Mouse (Mus musculus): ENCODE results near the gene Cldn11.
"Not testable (repeated sequence)": the region's sequence is repeated elsewhere in the genome, so short reads cannot be mapped to it uniquely, and the experiment has no call there.

Cldn11 gene

DNA sequence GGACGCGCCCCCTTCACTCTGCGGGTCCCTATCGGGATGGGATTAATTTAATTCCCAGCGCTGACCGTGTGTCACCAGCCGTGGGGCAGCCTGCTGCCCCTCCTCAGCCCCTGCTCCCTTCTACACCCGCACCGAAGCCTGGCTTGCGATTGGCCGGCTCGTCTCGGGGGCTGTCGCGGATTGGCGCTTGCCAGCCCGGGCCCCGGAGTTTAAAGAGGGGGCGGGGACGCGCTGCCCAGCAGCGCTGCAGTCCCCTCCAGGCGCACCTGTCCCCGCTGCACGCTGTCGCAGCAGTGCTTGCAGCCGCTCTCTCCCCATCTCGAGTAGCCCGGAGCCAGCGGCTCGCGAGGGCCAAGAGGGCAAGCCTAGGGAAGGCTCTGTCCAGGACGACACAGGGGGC is at the start of gene Cldn11:
Gene Cldn11, plus strand, starts transcription at position 215 of the 400 bp plus-strand sequence.
- DNase-seq (ENCODE audit: low read depth, low spot score): no peak

DNA sequence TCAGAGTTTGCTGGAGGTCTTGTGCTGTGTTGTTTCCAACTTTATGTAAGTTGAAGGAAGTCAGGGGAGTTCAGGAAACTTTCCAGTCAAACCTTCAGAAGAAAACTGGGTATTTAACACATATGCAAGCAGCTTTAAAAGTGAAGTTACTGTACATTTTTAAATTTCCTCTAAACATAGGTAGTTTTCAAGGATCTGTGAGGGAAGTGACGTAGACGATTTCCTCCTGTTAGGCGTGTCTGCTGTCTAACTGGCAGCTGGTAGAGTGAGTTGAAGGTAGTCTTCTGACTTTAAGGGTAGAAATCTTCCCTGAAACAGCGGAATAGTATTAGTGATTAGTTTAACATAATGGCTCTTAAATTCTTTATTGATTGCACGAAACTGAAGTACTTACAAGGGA is 49.7 kb upstream of the Cldn11 start:
- DNase-seq (ENCODE audit: low read depth, low spot score): no peak

DNA sequence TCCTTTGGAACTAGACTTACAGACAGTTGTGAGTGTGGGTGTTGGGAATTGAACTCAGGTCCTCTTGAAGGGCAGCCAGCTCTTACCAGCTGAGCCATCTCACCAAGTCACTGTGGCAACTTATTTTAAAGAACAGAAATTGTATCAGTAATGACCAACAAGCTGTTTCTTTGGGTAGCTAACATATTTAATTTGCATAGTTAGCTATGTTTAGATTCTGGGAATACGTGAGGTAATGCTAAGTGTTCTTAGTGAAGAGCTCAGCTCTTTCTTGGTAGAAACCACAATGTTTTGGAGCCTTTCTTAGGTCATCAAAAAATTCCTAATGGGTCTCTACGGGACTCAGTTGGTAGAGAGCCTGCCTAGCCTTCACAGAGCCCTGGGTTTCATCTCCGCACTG is 48.9 kb upstream of the Cldn11 start:
- DNase-seq (ENCODE audit: low read depth, low spot score): no peak

DNA sequence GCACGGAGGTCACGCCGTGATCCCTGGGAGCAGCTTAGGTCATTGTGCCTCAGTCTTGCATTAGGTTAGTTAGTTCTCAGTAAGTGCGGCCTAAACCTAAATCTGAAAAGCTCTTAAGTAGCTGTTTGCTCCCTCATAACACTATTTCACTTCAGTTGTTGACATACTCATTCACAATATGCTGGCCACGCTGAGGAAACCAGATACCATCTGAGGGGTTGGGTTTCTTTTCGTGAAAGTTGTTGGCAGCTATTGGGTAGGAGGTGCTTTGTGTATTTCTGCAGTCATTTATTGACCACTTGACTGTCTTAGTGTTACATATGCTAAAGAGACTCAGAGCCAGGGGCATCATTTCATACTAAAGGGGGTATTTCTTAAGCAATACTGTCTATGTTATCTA is 44.8 kb upstream of the Cldn11 start:
- DNase-seq (ENCODE audit: low read depth, low spot score): no peak

DNA sequence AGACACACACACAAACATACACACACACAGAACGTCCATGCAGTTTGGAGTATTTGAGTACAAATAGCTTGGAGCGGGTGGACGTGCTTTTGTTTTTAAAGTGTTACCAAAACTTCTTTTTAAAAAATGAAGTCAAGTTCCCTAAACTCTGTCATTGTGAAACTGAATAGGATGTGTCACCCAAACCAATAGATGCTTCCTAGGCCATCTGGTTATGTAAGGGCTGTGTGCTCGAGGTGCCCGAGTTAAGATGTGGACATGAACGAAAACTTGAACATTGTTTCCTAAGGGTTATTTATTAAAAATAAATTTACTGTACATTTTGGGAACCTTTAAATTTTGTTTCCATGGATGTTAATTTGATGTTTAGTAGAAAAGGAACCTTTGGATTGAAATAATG is 43.1 kb upstream of the Cldn11 start:
- no peak for DNase-seq (ENCODE audit: low read depth, low spot score)

DNA sequence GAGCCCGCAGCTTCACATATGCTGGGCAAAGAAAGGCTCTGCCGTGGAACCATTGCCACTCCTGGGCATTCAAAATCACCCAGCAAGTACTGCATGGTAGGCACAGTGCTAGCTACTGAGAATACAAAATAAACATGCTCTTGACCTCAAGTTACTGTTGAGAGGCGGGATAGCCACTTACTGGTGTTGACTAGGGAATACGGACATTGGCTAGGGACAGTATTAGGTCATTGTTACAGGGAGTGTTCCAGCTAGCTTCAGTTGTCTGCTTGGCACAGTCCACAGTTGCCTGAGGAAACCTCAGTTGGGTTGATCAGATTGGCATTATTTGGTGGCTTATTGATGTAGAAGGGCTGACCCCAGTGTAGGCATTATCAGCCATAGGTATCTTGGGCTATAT is 42.0 kb upstream of the Cldn11 start:
- no peak for DNase-seq (ENCODE audit: low read depth, low spot score)

DNA sequence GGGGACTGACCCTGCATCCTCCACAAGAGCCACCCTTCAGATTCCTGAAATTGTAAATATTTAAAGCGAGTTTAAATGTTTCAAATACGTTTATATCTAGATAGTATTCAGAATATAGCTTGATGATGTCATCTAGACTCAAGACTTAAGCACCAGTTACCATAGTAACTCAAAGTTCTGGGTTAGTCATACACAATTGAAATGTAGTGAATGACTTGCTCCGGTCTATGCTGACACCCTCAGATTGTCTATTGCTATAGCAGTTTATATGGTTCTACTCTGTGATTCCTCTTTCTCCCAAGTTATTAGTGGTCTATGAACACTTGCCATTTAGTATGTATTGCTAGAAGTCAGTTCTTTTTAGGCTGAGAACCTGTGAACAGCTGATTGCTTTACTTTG is 40.6 kb upstream of the Cldn11 start:
- DNase-seq (ENCODE audit: low read depth, low spot score): peak; percentile 61

DNA sequence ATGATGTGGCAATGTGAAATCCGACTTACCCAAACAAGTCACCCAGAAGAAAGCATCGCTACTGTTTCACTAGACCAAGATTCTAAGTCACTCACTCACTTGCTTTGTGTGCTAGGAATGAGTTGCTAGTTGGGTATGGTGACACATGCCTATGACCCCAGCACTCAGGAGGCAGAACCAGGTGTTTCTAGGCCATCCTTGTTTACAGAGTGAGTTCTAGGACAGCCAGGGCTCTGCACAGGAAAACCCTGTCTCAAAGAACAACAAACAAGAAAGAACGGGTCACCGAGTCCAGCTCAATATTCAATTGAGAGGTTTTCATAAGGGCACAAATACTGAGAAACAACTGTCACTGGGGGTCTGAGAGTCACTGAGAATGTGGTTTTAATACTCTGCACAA is 26.6 kb upstream of the Cldn11 start:
- DNase-seq (ENCODE audit: low read depth, low spot score): no peak

DNA sequence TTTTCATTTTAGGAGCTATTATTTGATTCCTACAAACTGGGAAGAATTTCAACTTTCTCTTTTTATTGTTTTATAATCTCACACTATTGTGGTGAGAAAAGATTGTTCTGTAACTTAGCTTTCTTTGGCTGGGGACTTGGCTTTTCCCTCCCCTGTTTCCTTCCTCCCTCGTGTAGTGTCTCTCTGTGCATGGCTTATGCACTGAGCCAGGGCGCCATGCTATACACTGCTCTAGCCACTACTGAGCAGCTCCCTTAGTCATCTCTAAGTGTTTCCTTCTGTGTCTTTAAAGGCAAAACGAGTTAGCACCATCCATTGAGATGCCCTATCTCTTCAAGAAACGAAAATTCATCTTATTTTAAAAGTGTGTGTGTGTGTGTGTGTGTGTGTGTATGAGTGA is 23.4 kb upstream of the Cldn11 start:
- no peak for DNase-seq (ENCODE audit: low read depth, low spot score)

DNA sequence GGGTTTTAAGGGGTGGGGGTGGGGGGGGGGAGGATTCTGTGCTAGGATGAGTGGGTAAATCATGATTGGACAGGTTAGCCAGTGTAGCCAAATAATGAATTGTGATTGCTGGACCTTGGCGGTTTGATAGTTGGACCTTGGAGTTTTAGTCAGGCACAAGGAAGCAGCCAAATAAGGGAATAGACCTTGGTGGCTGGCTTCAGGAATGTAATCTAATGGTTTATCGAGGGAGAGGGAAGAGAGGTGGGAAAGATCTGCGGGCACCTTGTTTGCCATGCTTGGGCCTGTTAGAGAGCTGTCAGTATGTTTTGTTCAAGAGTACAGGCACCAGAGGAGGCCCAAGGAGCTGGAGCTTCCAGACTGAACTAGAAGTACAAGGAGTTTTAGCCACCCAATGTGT is 22.9 kb upstream of the Cldn11 start:
- DNase-seq (ENCODE audit: low read depth, low spot score): no peak

DNA sequence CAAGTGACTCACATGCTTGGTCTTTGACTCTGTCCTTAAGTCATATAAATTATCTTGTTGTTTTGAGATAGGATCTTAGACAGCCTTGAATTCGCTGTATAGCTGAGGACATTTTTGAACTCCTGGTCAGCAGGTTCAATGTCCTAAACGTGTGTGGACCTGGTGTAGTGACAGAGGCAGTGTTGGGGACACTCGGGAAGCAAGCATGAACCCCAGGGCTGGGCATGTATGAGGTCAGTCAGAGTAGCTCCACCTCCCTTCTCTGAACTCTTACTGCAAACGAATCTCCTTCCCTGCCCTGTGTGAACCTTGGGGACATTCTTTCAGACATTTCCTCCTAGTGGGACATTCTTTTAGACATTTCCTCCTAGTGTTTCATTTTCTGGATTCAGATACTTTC is 20.0 kb upstream of the Cldn11 start:
- no peak for DNase-seq (ENCODE audit: low read depth, low spot score)

DNA sequence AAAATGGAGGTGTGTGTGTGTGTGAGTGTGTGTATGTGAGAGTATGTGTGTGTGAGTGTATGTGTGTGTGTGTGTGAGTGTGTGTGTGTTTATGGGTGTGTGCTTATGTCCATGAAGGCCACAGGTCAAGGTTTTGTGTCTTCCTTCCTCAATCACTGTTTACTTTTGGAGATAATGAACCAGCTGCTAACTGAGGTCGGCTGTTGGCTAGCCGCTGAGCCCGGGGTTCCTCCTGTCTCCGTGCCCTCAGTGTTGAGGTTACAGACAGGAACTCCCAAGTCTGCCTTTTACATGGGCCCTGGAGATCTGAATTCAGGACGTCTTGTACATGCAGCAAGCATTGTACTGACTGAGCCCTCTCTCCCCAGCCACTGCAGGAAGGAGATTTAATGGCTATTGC is 16.1 kb upstream of the Cldn11 start:
- no peak for DNase-seq (ENCODE audit: low read depth, low spot score)

DNA sequence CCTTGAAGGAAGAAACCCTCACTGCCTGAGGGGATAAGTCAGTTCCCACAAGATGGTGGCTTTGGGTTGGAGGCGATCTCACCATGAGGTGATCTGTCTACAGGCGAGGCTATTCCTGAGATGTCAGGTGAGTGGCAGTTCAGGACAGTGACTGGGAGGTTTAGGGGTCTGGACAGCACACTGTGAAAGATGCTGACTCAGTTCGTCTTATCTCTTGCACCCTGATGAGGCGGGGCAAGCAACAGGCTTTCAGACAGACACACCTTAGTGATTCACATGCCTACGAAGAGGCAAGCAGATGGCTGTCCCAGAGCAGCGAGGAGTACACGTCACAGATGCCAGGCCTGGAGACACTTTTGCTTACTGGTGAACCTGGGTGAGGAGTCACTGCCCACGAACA is 15.5 kb upstream of the Cldn11 start:
- no peak for DNase-seq (ENCODE audit: low read depth, low spot score)

DNA sequence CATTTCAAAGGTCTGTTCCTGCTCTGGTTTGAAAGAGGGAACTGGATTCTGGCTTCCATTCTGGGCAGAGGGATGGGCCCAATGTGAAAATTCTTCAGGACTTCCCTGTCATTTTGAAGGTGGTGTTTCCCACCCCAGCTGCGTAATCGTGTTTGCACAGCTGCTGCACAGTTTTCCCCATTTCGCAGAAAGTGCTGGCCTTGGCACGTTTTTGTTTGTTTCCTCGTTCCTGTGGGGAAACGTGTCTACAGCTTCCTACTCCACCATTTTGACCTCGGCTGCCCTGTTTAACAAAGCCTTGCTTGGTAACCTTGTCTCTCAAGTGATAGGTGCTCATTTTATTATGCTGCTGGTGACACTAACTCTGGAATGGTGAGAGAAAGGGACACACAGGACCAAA is 15.0 kb upstream of the Cldn11 start:
- DNase-seq (ENCODE audit: low read depth, low spot score): no peak

DNA sequence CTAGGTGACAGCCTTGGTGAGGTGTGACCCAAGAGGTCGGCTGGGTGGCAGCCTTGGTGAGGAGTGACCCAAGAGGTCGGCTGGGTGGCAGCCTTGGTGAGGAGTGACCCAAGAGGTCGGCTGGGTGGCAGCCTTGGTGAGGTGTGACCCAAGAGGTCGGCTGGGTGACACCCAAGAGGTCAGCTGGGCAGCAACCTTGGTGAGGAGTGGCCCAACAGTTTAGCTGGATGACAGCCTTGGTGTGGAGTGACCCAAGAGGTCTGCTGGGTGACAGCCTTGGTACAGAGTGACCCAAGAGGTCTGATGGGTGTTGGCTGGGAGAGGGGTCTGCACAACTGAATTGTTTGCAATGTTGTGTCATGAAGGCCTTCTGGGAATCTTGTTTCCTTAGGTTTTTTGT is 13.1 kb upstream of the Cldn11 start:
- not testable (repeated sequence) for DNase-seq (ENCODE audit: low read depth, low spot score)

DNA sequence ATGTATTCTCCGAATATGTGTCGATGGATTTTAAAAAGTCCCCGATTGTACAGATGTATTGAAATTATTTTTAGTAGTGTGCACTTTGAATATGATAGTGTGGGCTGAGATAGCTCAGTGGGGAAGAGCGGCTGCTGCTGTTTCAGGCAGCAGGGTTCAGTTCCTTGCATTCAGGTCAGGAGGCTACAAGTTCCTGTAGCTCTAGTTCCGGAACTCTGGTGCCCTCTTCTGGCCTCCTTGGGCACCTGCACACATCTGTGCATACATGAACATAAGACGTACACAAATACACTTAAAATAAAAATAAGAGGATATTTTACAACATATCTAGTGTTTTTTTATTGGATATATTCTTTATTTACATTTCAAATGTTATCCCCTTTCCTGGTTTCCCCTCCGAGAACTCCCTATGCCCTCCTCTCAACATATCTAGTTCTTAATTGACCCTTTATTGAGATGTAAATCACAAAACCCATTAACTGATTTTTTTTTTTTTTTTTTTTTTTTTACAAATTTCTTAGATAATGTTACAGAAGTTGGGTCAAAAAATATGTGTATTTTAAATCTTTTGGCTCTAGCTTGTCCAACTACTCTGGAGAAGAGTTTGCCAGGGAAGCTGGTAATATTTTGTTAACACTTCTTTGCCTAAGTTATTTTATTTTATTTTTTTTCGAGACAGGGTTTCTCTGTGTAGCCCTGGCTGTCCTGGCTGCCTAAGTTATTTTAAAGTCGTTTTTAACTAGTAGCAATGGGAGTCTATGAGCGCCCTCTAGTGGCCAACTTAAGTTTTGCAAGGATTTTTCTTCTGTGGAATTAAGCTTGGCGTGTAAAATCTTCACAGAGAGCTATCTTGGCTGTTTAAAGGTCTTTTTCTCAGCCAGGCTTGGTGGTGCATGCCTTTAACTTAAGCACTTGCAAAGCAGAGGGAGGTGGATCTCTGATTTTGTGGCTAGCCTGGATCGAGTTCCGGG is 11.0 kb upstream of the Cldn11 start:
- DNase-seq (ENCODE audit: low read depth, low spot score): peak; percentile 63

DNA sequence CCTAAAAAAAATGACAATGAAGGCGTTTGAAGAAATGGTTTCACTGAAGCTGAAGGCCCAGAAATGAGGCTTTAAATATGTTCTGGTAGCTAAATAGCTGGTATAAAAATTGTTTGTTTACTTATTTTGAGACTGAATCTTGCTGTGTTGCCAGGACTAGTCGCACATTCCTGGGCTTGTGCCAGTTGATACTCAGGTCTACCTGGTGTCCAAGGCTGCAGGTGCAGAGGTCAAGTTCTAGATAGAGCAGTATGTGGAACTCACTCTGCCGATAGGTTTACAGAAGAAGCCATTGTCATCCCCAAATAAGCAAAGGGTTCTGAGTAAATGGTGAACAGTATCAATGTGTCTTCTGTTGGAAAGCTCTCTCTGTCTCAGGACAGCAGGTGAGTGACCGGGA is 8.1 kb upstream of the Cldn11 start:
- no peak for DNase-seq (ENCODE audit: low read depth, low spot score)

DNA sequence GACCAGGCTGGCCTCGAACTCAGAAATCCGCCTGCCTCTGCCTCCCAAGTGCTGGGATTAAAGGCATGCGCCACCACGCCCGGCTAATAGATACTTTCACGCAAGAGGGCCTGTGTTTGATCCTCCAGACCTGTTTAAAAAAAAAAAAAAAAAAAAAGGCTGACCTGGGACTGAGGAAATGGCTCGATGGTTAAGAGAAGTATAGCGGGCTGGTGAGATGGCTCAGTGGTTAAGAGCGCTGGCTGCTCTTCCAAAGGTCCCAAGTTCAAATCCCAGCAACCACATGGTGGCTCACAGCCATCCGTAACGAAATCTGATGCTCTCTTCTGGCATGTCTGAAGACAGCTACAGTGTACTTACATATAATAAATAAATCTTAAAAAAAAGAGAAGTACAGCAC is 4.5 kb upstream of the Cldn11 start:
- not testable (repeated sequence) for DNase-seq (ENCODE audit: low read depth, low spot score)

DNA sequence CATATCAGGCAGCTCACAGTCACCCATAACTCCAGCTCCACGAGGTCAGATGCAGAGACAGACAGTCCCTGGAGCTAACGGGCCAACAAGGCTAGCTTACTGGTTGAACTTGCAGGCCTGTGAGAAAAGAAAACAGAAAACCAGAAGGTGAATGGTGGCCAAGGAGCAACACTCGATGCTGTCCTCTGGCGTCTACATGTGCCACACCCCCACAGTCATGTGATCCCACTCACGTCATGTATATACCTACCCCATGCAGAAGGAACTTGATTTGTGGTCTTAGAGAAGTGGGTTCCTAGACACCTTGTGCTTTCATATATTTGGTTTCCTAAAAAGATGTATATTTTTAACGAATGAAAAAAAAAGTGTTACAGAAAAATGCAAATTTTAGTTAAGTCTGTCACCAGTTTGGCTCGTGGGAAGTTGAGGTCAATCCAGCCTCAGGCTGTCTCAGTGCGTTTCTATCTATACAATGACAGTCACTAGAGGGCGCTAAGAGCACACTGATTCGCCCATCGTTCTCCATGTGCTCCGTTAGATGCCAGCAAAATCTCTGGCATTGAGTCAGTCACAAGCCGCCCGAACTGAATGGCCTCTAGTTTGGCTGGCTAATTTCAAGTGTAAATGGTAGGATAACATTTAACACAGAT is 4.0 kb upstream of the Cldn11 start:
- DNase-seq (ENCODE audit: low read depth, low spot score): peak; percentile 75

DNA sequence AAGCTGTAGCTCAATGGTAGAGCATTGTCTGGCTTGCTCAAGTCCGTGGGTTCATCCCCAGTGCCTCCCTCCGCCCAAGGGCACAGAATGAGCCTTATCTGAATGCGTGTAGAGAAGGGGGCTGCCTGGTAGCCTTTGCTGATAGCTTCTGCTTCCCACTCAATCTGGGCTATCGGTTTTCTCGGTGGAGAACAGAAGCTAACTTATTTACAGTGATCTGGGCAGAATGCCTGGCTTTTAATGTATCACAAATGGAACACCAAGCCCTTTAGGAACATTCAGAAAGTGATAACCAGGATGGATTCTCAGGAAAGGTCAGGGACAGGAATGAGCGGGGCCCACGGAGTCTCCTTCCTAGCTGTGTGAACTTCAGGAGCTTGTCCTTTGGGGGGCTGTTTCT is 1.1 kb upstream of the Cldn11 start:
- no peak for DNase-seq (ENCODE audit: low read depth, low spot score)

DNA sequence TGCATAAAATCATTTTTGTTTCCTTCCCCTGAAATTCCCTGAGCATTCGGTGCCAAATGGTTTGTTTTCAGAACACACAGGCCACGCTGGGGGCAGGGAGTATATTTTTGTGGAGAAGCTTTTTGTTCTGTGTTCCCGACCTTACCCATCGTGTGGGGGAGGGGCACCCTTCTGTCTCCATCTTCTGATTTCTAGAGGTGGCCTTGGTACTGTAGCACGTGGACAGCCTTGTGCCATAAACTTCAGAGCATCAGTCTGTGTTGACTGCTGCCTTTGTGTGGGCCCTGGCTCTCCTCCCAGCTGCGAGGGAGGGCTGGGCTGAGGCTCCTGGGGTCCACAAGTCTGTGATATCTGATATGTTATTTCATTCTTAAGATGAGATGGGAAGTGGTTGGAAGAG is 2.4 kb downstream of the Cldn11 start:
- DNase-seq (ENCODE audit: low read depth, low spot score): no peak

DNA sequence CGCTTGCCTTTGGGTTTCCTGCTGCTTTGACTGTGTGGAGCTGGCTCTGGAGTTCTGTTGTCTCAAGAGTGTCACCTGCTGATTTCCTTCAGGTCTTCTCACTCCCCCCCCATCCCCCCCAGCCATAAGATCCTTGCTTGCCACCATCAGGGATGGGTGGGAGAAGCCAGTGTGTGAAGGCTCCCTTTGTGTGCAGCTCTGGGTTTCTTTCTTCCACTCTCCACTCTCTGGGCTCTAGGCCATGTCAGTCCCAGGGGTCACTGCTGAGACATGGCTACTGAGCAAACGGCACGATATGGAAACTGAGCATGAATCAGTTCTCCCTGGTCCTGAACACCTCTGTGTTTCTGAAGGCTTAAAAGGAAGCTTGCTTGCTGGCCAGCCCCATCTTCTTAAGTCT is 6.4 kb downstream of the Cldn11 start:
- no peak for DNase-seq (ENCODE audit: low read depth, low spot score)

DNA sequence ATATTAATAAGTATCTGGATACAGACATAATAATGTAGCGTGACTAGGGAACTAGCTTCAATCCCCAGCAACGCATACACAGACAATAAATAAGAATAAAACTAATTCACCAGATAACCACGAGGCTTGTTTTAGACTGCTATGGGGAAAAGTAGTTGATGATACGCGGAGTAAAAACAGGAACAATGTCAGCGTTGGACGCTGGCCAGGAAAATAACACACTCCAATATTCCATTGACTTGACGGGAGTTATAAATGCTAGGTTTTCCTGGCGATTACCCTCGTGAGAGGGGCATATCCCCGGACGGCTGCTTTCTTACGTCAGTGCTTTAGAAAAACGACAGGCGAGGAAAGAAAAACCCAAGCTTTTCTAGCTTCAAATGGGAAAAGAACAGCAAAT is 8.1 kb downstream of the Cldn11 start:
- DNase-seq (ENCODE audit: low read depth, low spot score): no peak

Data from telencephalon, adult 2 months (tissue).